Mouse (Mus musculus): ENCODE measurements around the gene Gm9603. TPM values are rescaled to one million over a fixed set of nuclear protein-coding genes. Genes with fewer than 3 reads are reported as not detected.

Gene Gm9603
- not detected for polyA plus RNA-seq (2017; shearing (Covaris generic))

GRCm38 (mm10) chr14:5687357-5687756, at the start of gene Gm9603:
Gm9603 (minus strand) TSS chr14:5687457.

GRCm38 (mm10) chr14:5632928-5633327, 54.3 kb downstream of the Gm9603 start, which contains the start of gene Gm8265:
Gm8265 (minus strand) TSS chr14:5633028.

Other genes starting within 250 kb of the Gm9603 start
- gene Gm3194, start 232.0 kb downstream of the Gm9603 start, polyA plus RNA-seq (2017; shearing (Covaris generic)), result not detected
- not detected for gene Gm8246, start 209.6 kb downstream of the Gm9603 start, polyA plus RNA-seq (2017; shearing (Covaris generic))
- gene Gm3187, start 203.2 kb downstream of the Gm9603 start, polyA plus RNA-seq (2017; shearing (Covaris generic)), result not detected
- not detected for gene Gm3488, start 185.8 kb downstream of the Gm9603 start, polyA plus RNA-seq (2017; shearing (Covaris generic))
- not detected for gene Gm3532, start 149.0 kb downstream of the Gm9603 start, polyA plus RNA-seq (2017; shearing (Covaris generic))
- gene Gm8265, start 54.4 kb downstream of the Gm9603 start, polyA plus RNA-seq (2017; shearing (Covaris generic)), result not detected
- not detected for gene Gm3373, start 54.1 kb upstream of the Gm9603 start, polyA plus RNA-seq (2017; shearing (Covaris generic))
- not detected for gene Gm3383, start 120.5 kb upstream of the Gm9603 start, polyA plus RNA-seq (2017; shearing (Covaris generic))
- not detected for gene Gm3424, start 142.9 kb upstream of the Gm9603 start, polyA plus RNA-seq (2017; shearing (Covaris generic))
- not detected for gene Gm8237, start 192.9 kb upstream of the Gm9603 start, polyA plus RNA-seq (2017; shearing (Covaris generic))

All from effector memory CD4-positive, alpha-beta T cell, adult 7 months (primary cell).